Mouse (Mus musculus): ENCODE results near the gene Swi5. TPM values are rescaled to one million over a fixed set of nuclear protein-coding genes. Genes with fewer than 3 reads are reported as not detected.

The Swi5 gene
- polyA plus RNA-seq, 1 experiment from 2014 or later: 488 TPM

GRCm38 (mm10) chr2:32287334-32287840, 488 bp downstream of the Swi5 start, which contains the start of gene Golga2:
Gene Golga2, plus strand, starts transcription at chr2:32287384.
- peak within 1 kb of the TSS; percentile 99 for H3K4me3 ChIP-seq
- under 1% methylated on average over 23 of the region's 23 CpGs for WGBS

DNA sequence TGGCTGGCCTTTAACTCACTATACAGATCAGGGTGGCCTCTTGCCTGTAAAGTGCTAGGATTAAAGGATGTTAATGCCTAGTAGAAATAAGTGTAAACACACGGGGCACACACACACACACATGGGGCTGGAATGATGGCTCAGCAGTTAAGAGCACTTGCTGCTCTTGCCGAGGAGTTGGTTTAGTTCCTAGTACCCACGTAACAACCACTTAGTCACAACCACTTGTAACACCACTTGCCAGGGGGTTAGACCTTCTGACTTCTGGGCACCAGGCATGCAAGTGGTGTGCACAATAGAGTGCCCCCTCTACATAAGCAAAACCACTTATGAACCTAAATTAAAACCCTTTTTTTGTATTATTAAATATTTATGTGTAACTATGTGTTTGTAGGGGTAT, 3.9 kb downstream of the Swi5 start:
- Histone ChIP-seq H3K27ac (no peak overlapping the region), H3K9me3 (no peaks in the 10 kb centered on the region), H3K36me3 (peaks cover 70% of the 10 kb centered on the region), H3K4me3 (no peak overlapping the region), H3K4me1 (replicated peaks) (peaks cover 17% of the 10 kb centered on the region), H3K27me3 (ENCODE audit: insufficient read depth, poor library complexity, severe bottlenecking) (no peaks in the 10 kb centered on the region)
- WGBS: 98% methylated on average over 3 of the region's 3 CpGs
- no peak for DNase-seq (ENCODE audit: low spot score)

More at GRCm38 (mm10) chr2:32287334-32287840, 488 bp downstream of the Swi5 start, which contains the start of gene Golga2:
- Histone ChIP-seq H3K27ac (peak within 1 kb of the TSS; percentile 96), H3K27me3 (ENCODE audit: insufficient read depth, poor library complexity, severe bottlenecking) (no peaks in the 10 kb centered on the region), H3K9me3 (no peaks in the 10 kb centered on the region), H3K4me1 (replicated peaks) (peaks cover 22% of the 10 kb centered on the region), H3K36me3 (peaks cover 43% of the 10 kb centered on the region)
- peak; percentile 33 for DNase-seq (ENCODE audit: low spot score)

DNA sequence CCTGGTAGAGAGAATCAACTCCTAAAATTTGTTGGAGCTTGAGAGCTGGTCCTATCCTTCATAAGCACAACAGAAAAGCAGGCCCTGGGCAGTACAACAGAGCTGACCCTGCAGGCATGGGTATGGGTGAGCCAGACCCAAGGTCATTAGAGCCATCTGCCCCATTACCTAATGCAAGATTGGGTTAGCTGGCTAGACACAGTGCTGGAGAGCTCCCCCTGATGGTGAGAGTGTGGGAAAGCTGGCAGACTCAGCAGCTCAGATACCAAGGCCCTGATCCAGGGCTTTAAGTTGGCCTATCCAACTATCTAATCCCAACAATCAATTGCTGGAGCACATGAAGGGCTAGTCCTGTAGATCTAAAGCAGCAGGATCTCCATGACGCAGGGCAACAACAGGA, 5.1 kb downstream of the Swi5 start:
- no peaks in the 10 kb centered on the region for H3K9me3 ChIP-seq
- 89% methylated on average over 1 of the region's 1 CpGs for WGBS
- H3K36me3 ChIP-seq: peaks cover 83% of the 10 kb centered on the region
- peak; percentile 48 for DNase-seq (ENCODE audit: low spot score)
- no peak overlapping the region for H3K27ac ChIP-seq
- H3K4me3 ChIP-seq: no peak overlapping the region
- H3K27me3 ChIP-seq (ENCODE audit: insufficient read depth, poor library complexity, severe bottlenecking): no peaks in the 10 kb centered on the region
- H3K4me1 ChIP-seq (replicated peaks): peaks cover 11% of the 10 kb centered on the region

GRCm38 (mm10) chr2:32282289-32282688, 5.6 kb downstream of the Swi5 start:
- peaks cover 87% of the 10 kb centered on the region for H3K36me3 ChIP-seq
- no peak for DNase-seq (ENCODE audit: low spot score)
- peaks cover 11% of the 10 kb centered on the region for H3K4me1 ChIP-seq (replicated peaks)
- no peaks in the 10 kb centered on the region for H3K27me3 ChIP-seq (ENCODE audit: insufficient read depth, poor library complexity, severe bottlenecking)
- no peaks in the 10 kb centered on the region for H3K9me3 ChIP-seq
- 92% methylated on average over 2 of the region's 2 CpGs for WGBS
- no peak overlapping the region for H3K4me3 ChIP-seq
- no peak overlapping the region for H3K27ac ChIP-seq

DNA sequence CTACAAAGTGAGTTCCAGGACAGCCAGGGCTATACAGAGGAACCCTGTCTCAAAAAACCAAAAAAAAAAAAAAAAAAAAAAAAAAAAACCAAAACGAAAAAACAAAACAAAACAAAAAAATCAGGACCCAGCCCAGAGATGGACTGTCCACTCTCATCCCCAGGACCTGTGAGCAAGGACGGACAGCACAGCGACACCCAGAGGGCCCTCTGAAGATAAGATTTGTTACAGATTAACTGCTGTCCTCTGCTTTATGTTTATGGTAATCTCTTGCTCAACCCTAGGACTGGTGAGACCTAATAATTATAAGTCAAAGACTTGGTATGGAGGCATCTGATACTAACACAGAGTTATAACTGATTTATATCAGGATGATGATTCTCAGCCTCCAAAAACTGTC, 12.1 kb downstream of the Swi5 start:
- no peaks in the 10 kb centered on the region for H3K9me3 ChIP-seq
- no peaks in the 10 kb centered on the region for H3K27me3 ChIP-seq (ENCODE audit: insufficient read depth, poor library complexity, severe bottlenecking)
- WGBS: 85% methylated on average over 3 of the region's 3 CpGs
- no peaks in the 10 kb centered on the region for H3K4me1 ChIP-seq (replicated peaks)
- DNase-seq (ENCODE audit: low spot score): no peak
- no peak overlapping the region for H3K27ac ChIP-seq
- no peak overlapping the region for H3K4me3 ChIP-seq
- H3K36me3 ChIP-seq: peaks cover 43% of the 10 kb centered on the region

DNA sequence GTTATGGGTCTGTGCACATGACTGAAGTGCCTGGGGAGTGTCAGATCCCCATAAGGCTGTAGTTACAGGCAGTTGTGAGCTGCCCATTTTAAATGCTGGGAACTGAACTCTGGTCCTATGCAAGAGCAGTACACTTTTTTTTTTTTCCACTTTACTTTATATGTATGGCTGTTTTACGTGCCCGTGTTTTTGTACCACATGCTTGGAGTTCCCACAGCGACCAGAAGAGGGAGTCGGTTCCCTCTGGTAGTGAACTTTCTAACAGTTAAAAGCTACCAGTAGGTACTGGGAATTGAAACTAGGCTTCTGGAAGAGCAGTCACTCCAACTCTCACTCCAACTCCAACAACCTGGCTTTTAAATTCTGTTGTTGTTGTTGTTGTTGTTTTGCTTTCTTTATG, 27.2 kb downstream of the Swi5 start:
- 23% methylated on average over 4 of the region's 4 CpGs for WGBS
- H3K27me3 ChIP-seq (ENCODE audit: insufficient read depth, poor library complexity, severe bottlenecking): no peaks in the 10 kb centered on the region
- H3K9me3 ChIP-seq: no peaks in the 10 kb centered on the region
- peak; percentile 38 for DNase-seq (ENCODE audit: low spot score)
- peaks cover 23% of the 10 kb centered on the region for H3K4me1 ChIP-seq (replicated peaks)
- H3K36me3 ChIP-seq: peaks cover 31% of the 10 kb centered on the region
- peak overlapping the region; percentile 90; the same call in 1 of the 2 replicates for H3K4me3 ChIP-seq
- H3K27ac ChIP-seq: no peak overlapping the region

DNA sequence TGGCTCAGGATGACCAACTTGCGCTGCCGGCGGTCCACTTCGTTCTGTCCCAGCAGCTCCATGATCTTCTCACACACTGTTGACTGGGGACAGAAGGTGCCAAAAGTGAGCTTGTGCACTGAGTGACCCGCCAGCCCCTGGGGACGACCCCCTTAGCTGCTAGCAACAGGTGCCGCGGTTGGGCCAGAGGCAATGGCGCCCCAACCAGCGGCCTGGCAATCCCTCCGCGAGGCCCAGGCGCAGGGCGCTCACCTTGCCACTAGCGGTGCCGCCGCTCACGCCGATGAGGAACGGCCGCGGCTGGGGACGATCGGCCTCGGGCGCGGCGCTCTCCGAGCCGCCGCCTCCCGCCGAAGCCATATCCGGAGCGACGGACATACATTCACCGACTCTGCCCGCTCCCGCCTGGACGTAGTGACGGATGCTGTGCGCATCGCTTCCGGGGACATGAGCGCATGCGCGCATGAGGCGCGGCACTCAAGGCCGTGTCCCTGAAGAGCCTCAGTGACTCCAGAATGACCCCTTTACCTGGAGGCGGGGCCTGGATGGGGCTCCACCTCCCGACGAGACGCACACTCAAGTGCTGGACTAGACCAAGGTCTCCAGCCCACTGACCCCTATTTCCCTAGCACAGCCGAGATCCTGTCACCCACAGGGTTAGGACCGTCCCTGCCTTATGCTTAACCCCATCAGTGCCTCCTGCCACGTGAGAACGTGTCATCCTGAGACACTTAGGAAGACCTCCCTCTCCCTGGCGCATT, 28.0 kb downstream of the Swi5 start, which contains the start of gene Uck1:
Gene Uck1, minus strand, starts transcription at position 503 of the 761 bp plus-strand sequence.
- 2% methylated on average over 59 of the region's 59 CpGs for WGBS
- H3K36me3 ChIP-seq: peaks cover 37% of the 10 kb centered on the region
- H3K4me3 ChIP-seq: peak within 1 kb of the TSS; percentile 90
- no peaks in the 10 kb centered on the region for H3K9me3 ChIP-seq
- peak within 1 kb of the TSS; percentile 91 for H3K27ac ChIP-seq
- DNase-seq (ENCODE audit: low spot score): peak; percentile 90
- peaks cover 23% of the 10 kb centered on the region for H3K4me1 ChIP-seq (replicated peaks)
- no peaks in the 10 kb centered on the region for H3K27me3 ChIP-seq (ENCODE audit: insufficient read depth, poor library complexity, severe bottlenecking)

GRCm38 (mm10) chr2:32258887-32259533, 28.9 kb downstream of the Swi5 start:
- no peak for DNase-seq (ENCODE audit: low spot score)
- peaks cover 45% of the 10 kb centered on the region for H3K36me3 ChIP-seq
- 68% methylated on average over 6 of the region's 6 CpGs for WGBS
- no peaks in the 10 kb centered on the region for H3K9me3 ChIP-seq
- peaks cover 23% of the 10 kb centered on the region for H3K4me1 ChIP-seq (replicated peaks)
- H3K27me3 ChIP-seq (ENCODE audit: insufficient read depth, poor library complexity, severe bottlenecking): no peaks in the 10 kb centered on the region
- peak overlapping the region; percentile 90 for H3K4me3 ChIP-seq
- peak overlapping the region; percentile 91 for H3K27ac ChIP-seq

DNA sequence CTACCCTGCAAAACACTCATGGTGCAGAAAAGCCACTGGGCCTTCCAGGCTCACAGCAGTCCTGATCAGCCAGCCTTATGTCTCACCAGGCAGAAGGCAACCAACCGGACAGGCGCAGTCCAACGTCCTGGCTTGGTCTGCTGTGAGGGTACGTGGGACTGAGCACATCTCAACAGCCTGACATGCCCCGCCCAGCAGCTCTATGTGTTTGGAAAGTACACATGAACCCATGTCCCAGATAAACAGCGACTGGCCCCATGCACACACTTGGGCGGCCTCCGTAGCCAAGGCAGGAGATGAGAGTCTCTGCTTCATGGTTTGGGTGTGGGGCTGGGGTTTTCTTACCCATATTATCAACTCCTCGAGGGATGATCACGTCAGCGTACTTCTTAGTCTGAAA, 31.6 kb downstream of the Swi5 start:
- DNase-seq (ENCODE audit: low spot score): no peak
- H3K27ac ChIP-seq: no peak overlapping the region
- no peak overlapping the region for H3K4me3 ChIP-seq
- H3K4me1 ChIP-seq (replicated peaks): peaks cover 23% of the 10 kb centered on the region
- 94% methylated on average over 11 of the region's 11 CpGs for WGBS
- H3K27me3 ChIP-seq (ENCODE audit: insufficient read depth, poor library complexity, severe bottlenecking): no peaks in the 10 kb centered on the region
- H3K9me3 ChIP-seq: no peaks in the 10 kb centered on the region
- H3K36me3 ChIP-seq: peaks cover 73% of the 10 kb centered on the region

DNA sequence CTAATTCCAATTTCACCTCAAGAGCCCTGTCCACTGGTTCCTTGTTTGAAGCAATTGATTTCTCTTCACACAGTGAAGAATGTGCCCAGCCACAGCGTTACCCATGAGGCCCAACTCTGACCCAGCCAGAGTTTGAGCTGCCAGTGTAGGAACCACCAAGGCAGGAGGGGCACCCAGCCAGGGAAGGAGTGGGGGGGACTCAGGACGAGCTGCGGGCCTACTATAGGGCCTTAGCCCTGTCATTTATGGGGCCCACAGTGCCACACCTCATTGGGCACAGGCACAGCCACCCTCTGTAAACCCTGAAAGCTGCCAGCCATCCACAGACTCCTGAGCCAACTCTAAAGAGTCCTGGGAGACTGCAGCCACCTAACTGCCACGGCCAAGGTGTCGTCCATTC, 33.3 kb downstream of the Swi5 start:
- no peak overlapping the region for H3K27ac ChIP-seq
- WGBS: 87% methylated on average over 5 of the region's 5 CpGs
- no peak overlapping the region for H3K4me3 ChIP-seq
- no peaks in the 10 kb centered on the region for H3K27me3 ChIP-seq (ENCODE audit: insufficient read depth, poor library complexity, severe bottlenecking)
- peaks cover 90% of the 10 kb centered on the region for H3K36me3 ChIP-seq
- H3K9me3 ChIP-seq: no peaks in the 10 kb centered on the region
- peaks cover 12% of the 10 kb centered on the region for H3K4me1 ChIP-seq (replicated peaks)
- DNase-seq (ENCODE audit: low spot score): no peak

DNA sequence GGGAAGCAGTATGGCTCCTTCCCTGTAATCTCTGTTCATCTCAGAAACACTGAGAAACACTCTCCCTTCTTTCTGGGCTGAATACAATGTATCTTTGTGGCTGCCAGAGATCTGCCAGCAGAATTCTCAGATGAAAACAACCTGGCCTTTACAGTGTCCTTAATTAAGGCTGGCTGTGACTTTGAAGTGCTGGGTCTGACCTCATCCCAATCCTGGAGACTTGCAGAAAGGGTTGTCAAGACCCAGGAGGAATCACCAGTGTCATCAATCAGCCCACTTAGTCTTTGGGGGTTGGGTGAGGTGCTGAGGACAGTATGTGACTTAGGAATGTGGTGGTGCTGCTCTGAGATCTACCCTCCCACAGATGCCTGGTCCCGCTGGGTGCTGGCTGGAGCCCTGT, 34.5 kb downstream of the Swi5 start:
- H3K4me3 ChIP-seq: no peak overlapping the region
- H3K27me3 ChIP-seq (ENCODE audit: insufficient read depth, poor library complexity, severe bottlenecking): no peaks in the 10 kb centered on the region
- no peak for DNase-seq (ENCODE audit: low spot score)
- H3K4me1 ChIP-seq (replicated peaks): peaks cover under 1% of the 10 kb centered on the region; the same call in 1 of the 2 replicates
- no peak overlapping the region for H3K27ac ChIP-seq
- H3K36me3 ChIP-seq: peaks cover 98% of the 10 kb centered on the region
- 93% methylated on average over 1 of the region's 1 CpGs for whole genome bisulfite sequencing
- no peaks in the 10 kb centered on the region for H3K9me3 ChIP-seq

DNA sequence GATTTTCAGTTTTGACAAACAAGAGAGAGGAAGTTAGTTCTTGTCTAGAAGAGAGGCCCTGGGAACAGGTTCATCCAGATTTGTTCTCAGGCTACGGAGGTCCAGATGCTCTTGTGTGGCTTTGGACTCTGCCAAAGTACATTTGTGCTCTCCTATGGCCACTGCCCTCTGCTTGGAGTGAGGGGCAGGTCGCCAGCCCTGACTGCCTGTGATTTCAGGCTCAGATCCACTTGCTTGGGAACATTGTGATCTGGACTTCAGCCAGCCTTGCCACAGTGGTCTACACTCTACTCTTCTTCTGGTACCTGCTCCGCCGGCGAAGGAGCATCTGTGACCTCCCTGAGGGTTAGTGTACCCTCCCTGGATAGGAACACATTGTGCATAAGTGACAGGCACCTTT, 35.2 kb downstream of the Swi5 start:
- Histone ChIP-seq H3K27ac (no peak overlapping the region), H3K4me3 (no peak overlapping the region), H3K9me3 (no peaks in the 10 kb centered on the region), H3K36me3 (peaks cover 98% of the 10 kb centered on the region), H3K27me3 (ENCODE audit: insufficient read depth, poor library complexity, severe bottlenecking) (no peaks in the 10 kb centered on the region), H3K4me1 (replicated peaks) (no peaks in the 10 kb centered on the region)
- DNase-seq (ENCODE audit: low spot score): no peak
- WGBS: 97% methylated on average over 5 of the region's 5 CpGs
